Mouse (Mus musculus) MEL (cell line): ENCODE data around the gene Rpl19. TPM values are rescaled to one million over a fixed set of nuclear protein-coding genes. Genes with fewer than 3 reads are reported as not detected.

ENCODE experiments used
- DNase-seq: peaks from one replicate; pipeline ENCODE4 v3.0.0; 2011; ENCODE audit warnings: low read depth, low spot score
- H3K27ac ChIP-seq: 2 replicates; pipeline ENCODE4 v1.5.1; 2012; ENCODE audit warnings: low read depth, mild to moderate bottlenecking, control low read depth, low read length, moderate library complexity; ENCODE audit not compliant: control insufficient read depth
- H3K27me3 ChIP-seq, 2 experiments: fragments of 150-350 bp in 1 of 2; sonication (generic) in 1 of 2; 2 replicates each; pipeline ENCODE4 v1.6.1; 2012; ENCODE audit warnings: low read length in 2 of 2, mild to moderate bottlenecking in 2 of 2, improper control_type of control experiment in 1 of 2, moderate library complexity in 1 of 2; ENCODE audit not compliant: insufficient read depth in 2 of 2, control insufficient read depth in 1 of 2
- H3K36me3 ChIP-seq, 2 experiments: 2 replicates each; pipeline ENCODE4 v1.6.1; 2012 to 2014; ENCODE audit warnings: low read length in 2 of 2, improper control_type of control experiment in 1 of 2, inconsistent platforms in 1 of 2, mild to moderate bottlenecking in 1 of 2; ENCODE audit not compliant: insufficient read depth in 2 of 2, control insufficient read depth in 1 of 2
- H3K4me1 ChIP-seq, 2 experiments: fragments of 150-350 bp in 1 of 2; sonication (generic) in 1 of 2; 2 replicates each; pipeline ENCODE4 v1.6.1; 2012; ENCODE audit warnings: low read length in 2 of 2, improper control_type of control experiment in 1 of 2, mild to moderate bottlenecking in 1 of 2; ENCODE audit not compliant: insufficient read depth in 2 of 2, control insufficient read depth in 1 of 2
- H3K4me3 ChIP-seq, 2 experiments: fragments of 150-350 bp in 1 of 2; sonication (generic) in 1 of 2; 2 replicates each; pipeline ENCODE4 v1.5.1; 2012; ENCODE audit warnings: low read depth in 2 of 2, low read length in 2 of 2, mild to moderate bottlenecking in 2 of 2, moderate library complexity in 2 of 2, control low read depth in 1 of 2, improper control_type of control experiment in 1 of 2; ENCODE audit not compliant: control insufficient read depth in 1 of 2, insufficient read depth in 1 of 2
- H3K79me2 ChIP-seq: 2 replicates; pipeline ENCODE4 v1.6.1; 2012; ENCODE audit warnings: mild to moderate bottlenecking, low read length, moderate library complexity; ENCODE audit not compliant: control insufficient read depth, poor library complexity, insufficient read depth
- H3K9ac ChIP-seq: 2 replicates; pipeline ENCODE4 v1.6.1; 2012; ENCODE audit warnings: low read depth, mild to moderate bottlenecking, control low read depth, low read length, moderate library complexity; ENCODE audit not compliant: control insufficient read depth, poor library complexity, severe bottlenecking
- H3K9me3 ChIP-seq: fragments of 150-350 bp; sonication (generic); replicated peaks from 2 replicates; pipeline ENCODE4 v1.6.1; 2012; ENCODE audit warnings: mild to moderate bottlenecking, low read length, improper control_type of control experiment, moderate library complexity; ENCODE audit not compliant: insufficient read depth
- CHD1 ChIP-seq: IDR thresholded peaks from 2 replicates; pipeline ENCODE4 v1.6.1; 2012; ENCODE audit warnings: low read depth, mild to moderate bottlenecking, inconsistent platforms, low read length, improper control_type of control experiment
- ELF1 ChIP-seq: IDR thresholded peaks from 2 replicates; pipeline ENCODE4 v1.6.1; 2014; ENCODE audit warnings: low read depth, mild to moderate bottlenecking, inconsistent platforms, low read length, improper control_type of control experiment, moderate library complexity
- ETS1 ChIP-seq: IDR thresholded peaks from 2 replicates; pipeline ENCODE4 v1.6.1; 2012; ENCODE audit warnings: low read depth, mild to moderate bottlenecking, inconsistent platforms, low read length, improper control_type of control experiment, moderate library complexity
- HCFC1 ChIP-seq: IDR thresholded peaks from 2 replicates; pipeline ENCODE4 v1.6.1; 2012; ENCODE audit warnings: low read depth, mild to moderate bottlenecking, inconsistent platforms, low read length, improper control_type of control experiment, moderate library complexity
- JUND ChIP-seq: IDR thresholded peaks from 2 replicates; pipeline ENCODE4 v1.6.1; 2011; ENCODE audit warnings: low read depth, mild to moderate bottlenecking, improper control_type of control experiment, low read length
- MAZ ChIP-seq: IDR thresholded peaks from 2 replicates; pipeline ENCODE4 v1.6.1; 2012; ENCODE audit warnings: low read depth, mild to moderate bottlenecking, inconsistent platforms, low read length, improper control_type of control experiment
- MXI1 ChIP-seq: IDR thresholded peaks from 2 replicates; pipeline ENCODE4 v1.6.1; 2011; ENCODE audit warnings: mild to moderate bottlenecking, low read depth, low read length, improper control_type of control experiment
- NELFE ChIP-seq: IDR thresholded peaks from 2 replicates; pipeline ENCODE4 v1.6.1; 2011; ENCODE audit warnings: low read depth, low read length, improper control_type of control experiment
- POLR2A ChIP-seq, 2 experiments: IDR thresholded peaks; 2 replicates each; pipeline ENCODE4 v1.6.1; 2011 to 2012; ENCODE audit warnings: low read length in 2 of 2, mild to moderate bottlenecking in 2 of 2, control low read depth in 1 of 2, improper control_type of control experiment in 1 of 2, low read depth in 1 of 2, moderate library complexity in 1 of 2; ENCODE audit not compliant: control insufficient read depth in 1 of 2, insufficient read depth in 1 of 2, poor library complexity in 1 of 2
- RCOR1 ChIP-seq: IDR thresholded peaks from 2 replicates; pipeline ENCODE4 v1.6.1; 2012; ENCODE audit warnings: low read depth, mild to moderate bottlenecking, inconsistent platforms, low read length, improper control_type of control experiment
- SIN3A ChIP-seq: IDR thresholded peaks from 2 replicates; pipeline ENCODE4 v1.6.1; 2012; ENCODE audit warnings: low read length, improper control_type of control experiment, inconsistent platforms
- TAL1 ChIP-seq: IDR thresholded peaks from 2 replicates; pipeline ENCODE4 v1.6.1; 2012; ENCODE audit warnings: mild to moderate bottlenecking, inconsistent platforms, low read length, moderate library complexity, mixed read lengths
- TCF12 ChIP-seq: IDR thresholded peaks from 2 replicates; pipeline ENCODE4 v1.6.1; 2014; ENCODE audit warnings: low read depth, mild to moderate bottlenecking, inconsistent platforms, low read length, improper control_type of control experiment, moderate library complexity
- USF1 ChIP-seq: IDR thresholded peaks from 2 replicates; pipeline ENCODE4 v1.6.1; 2014; ENCODE audit warnings: low read depth, mild to moderate bottlenecking, inconsistent platforms, low read length, improper control_type of control experiment, moderate library complexity
- ZMIZ1 ChIP-seq: IDR thresholded peaks from 2 replicates; pipeline ENCODE4 v1.6.1; 2012; ENCODE audit warnings: low read depth, mild to moderate bottlenecking, inconsistent platforms, low read length, improper control_type of control experiment, moderate library complexity
- ZNF384 ChIP-seq: IDR thresholded peaks from 2 replicates; pipeline ENCODE4 v1.6.1; 2012; ENCODE audit warnings: low read depth, mild to moderate bottlenecking, inconsistent platforms, low read length, improper control_type of control experiment
- polyA plus RNA-seq, 2 experiments: library from polyadenylated mRNA; stranded (reverse) in 1 of 2; unstranded in 1 of 2; fragments of >175 nt in 1 of 2; fragments of >200 nt in 1 of 2; gene quantifications; 2 replicates each; pipeline versions ENCODE4 v1.2.1 to v1.2.4; 2012; ENCODE audit warnings: low replicate concordance in 2 of 2, low read depth in 1 of 2; ENCODE audit not compliant: insufficient read length in 2 of 2, insufficient read depth in 1 of 2, missing spikeins in 1 of 2
- total RNA-seq: library from RNA; depleted of rRNA; stranded (reverse); fragments of 300-350 nt; gene quantifications from 2 replicates; pipeline ENCODE4 v1.2.3, GENCODE M21; 2012

Rpl19 gene
- total and polyA plus RNA-seq, 3 experiments = 210 to 4,715 (median 2,650) TPM

GRCm38 (mm10) chr11:98022555-98023371 is 3.7 kb upstream of the Rpl19 start, which contains the start of gene Cacnb1:
TSS of gene Cacnb1 (minus strand) at chr11:98023034.
- Histone ChIP-seq H3K27ac (peak within 1 kb of the TSS; percentile 68), H3K36me3 (peaks cover under 1 to 8% of the 10 kb centered on the region in 2 experiments), H3K79me2 (peaks cover 18% of the 10 kb centered on the region), H3K4me3 (peak within 1 kb of the TSS; percentile 77 to 91), H3K9me3 (no peaks in the 10 kb centered on the region), H3K4me1 (peaks cover 6 to 16% of the 10 kb centered on the region in 2 experiments; a peak in 3 of 4 replicates), H3K27me3 (no peaks in the 10 kb centered on the region), H3K9ac (peak within 1 kb of the TSS; percentile 68)
- peak; percentile 90 for DNase-seq
- peak; percentile 12 for TF ChIP-seq MXI1
- TF ChIP-seq SIN3A = peak; percentile 68
- TF ChIP-seq MAZ = peak; percentile 70
- TF ChIP-seq RCOR1 = 0 out of 2 replicates have a peak, but pooled peaks have one; percentile 10
- TF ChIP-seq NELFE = peak; percentile 35
- TF ChIP-seq POLR2A (IDR thresholded peaks at IDR 0.05; ENCODE audit: control insufficient read depth in 1 of 2, insufficient read depth in 1 of 2, low read depth in 1 of 2, low read length in 2 of 2, poor library complexity in 1 of 2) = peak; percentile 39 to 74; a peak in 2 of 4 replicates
- TF ChIP-seq ETS1 = no peak
- peak; percentile 39; the same call in 1 of the 2 replicates for TF ChIP-seq TCF12
- peak; percentile 3; the same call in 1 of the 2 replicates for TF ChIP-seq ZMIZ1
- peak; percentile 24; the same call in 1 of the 2 replicates for TF ChIP-seq HCFC1
- TF ChIP-seq USF1 = no peak
- TF ChIP-seq ELF1 = peak; percentile 51
- TF ChIP-seq CHD1 = no peak

- Histone ChIP-seq H3K36me3 (peaks cover 12 to 20% of the 10 kb centered on the region in 2 experiments), H3K79me2 (peaks cover 28% of the 10 kb centered on the region), H3K27ac (no peak overlapping the region), H3K4me1 (peaks cover 6 to 27% of the 10 kb centered on the region in 2 experiments; a peak in 3 of 4 replicates)
- TF ChIP-seq TAL1 = no peak
- TF ChIP-seq JUND = no peak
- TF ChIP-seq ZNF384 = no peak
- TF ChIP-seq, all 39 proteins: peak for 0
- Histone ChIP-seq H3K27me3 (no peaks in the 10 kb centered on the region), H3K9ac (no peak overlapping the region), H3K9me3 (no peaks in the 10 kb centered on the region), H3K4me3 (no peak overlapping the region)
- peak; percentile 40 for DNase-seq
Measured at GRCm38 (mm10) chr11:98024516-98024915, 2.0 kb upstream of the Rpl19 start.
